Mouse (Mus musculus) thymus, adult 18-20 months (tissue): ENCODE measurements around the gene Patj.
"Not testable (repeated sequence)": the region's sequence is repeated elsewhere in the genome, so short reads cannot be mapped to it uniquely, and the experiment has no call there.

Source experiments
- DNase-seq, 2 experiments: peaks; one replicate each; pipeline ENCODE4 v3.0.0; 2022; ENCODE audit warnings: mixed read lengths in 2 of 2

The Patj gene

GRCm38 (mm10) chr4:98395690-98396437, at the start of gene Patj:
Patj (plus strand) TSS chr4:98395785.
- DNase-seq = peak; percentile 28 to 42

- DNase-seq = no peak
Observed at GRCm38 (mm10) chr4:98348580-98348979, 47.0 kb upstream of the Patj start.

GRCm38 (mm10) chr4:98358034-98358809, 37.4 kb upstream of the Patj start:
- no peak for DNase-seq

GRCm38 (mm10) chr4:98375401-98375800, 20.2 kb upstream of the Patj start:
- peak in 1 of 2 experiments; percentile 8 for DNase-seq

- no peak for DNase-seq
Observed at GRCm38 (mm10) chr4:98376943-98377342, 18.6 kb upstream of the Patj start.

- DNase-seq = peak; percentile 68 to 73
Observed at GRCm38 (mm10) chr4:98382716-98383424, 12.7 kb upstream of the Patj start, which contains the start of gene Tm2d1. Tm2d1 (minus strand) TSS chr4:98383306.

GRCm38 (mm10) chr4:98385036-98385435, 10.5 kb upstream of the Patj start:
- no peak for DNase-seq

- DNase-seq = no peak
Observed at GRCm38 (mm10) chr4:98395346-98395689, 267 bp upstream of the Patj start.

- DNase-seq = no peak
Observed at GRCm38 (mm10) chr4:98400926-98401583, 5.5 kb downstream of the Patj start.

- no peak for DNase-seq
Observed at GRCm38 (mm10) chr4:98401584-98401962, 6.0 kb downstream of the Patj start.

- no peak for DNase-seq
Observed at GRCm38 (mm10) chr4:98403492-98403891, 7.9 kb downstream of the Patj start.

- no peak for DNase-seq
Observed at GRCm38 (mm10) chr4:98404412-98404811, 8.8 kb downstream of the Patj start.

GRCm38 (mm10) chr4:98408455-98408854, 12.9 kb downstream of the Patj start:
- no peak for DNase-seq

- not testable (repeated sequence) for DNase-seq
Observed at GRCm38 (mm10) chr4:98415150-98415549, 19.6 kb downstream of the Patj start.

GRCm38 (mm10) chr4:98428371-98428770, 32.8 kb downstream of the Patj start:
- DNase-seq = no peak

GRCm38 (mm10) chr4:98435641-98436457, 40.3 kb downstream of the Patj start:
- peak; percentile 39 to 51 for DNase-seq

- DNase-seq = peak; percentile 64 to 85
Observed at GRCm38 (mm10) chr4:98436664-98437363, 41.2 kb downstream of the Patj start.

- peak in 1 of 2 experiments; percentile 39 for DNase-seq
Observed at GRCm38 (mm10) chr4:98439261-98440005, 43.8 kb downstream of the Patj start.

GRCm38 (mm10) chr4:98441248-98441647, 45.7 kb downstream of the Patj start:
- no peak for DNase-seq

GRCm38 (mm10) chr4:98444437-98445139, 49.0 kb downstream of the Patj start:
- DNase-seq = peak in 1 of 2 experiments; percentile 32
